Mouse (Mus musculus) MEL (cell line): ENCODE measurements around the gene BC003965. TPM values are rescaled to one million over a fixed set of nuclear protein-coding genes. Genes with fewer than 3 reads are reported as not detected.
A peak's percentile ranks its signal among the peaks of the same experiment; 100 is the strongest.
"Not testable (repeated sequence)": the region's sequence is repeated elsewhere in the genome, so short reads cannot be mapped to it uniquely, and the experiment has no call there.

ENCODE experiments used
- DNase-seq: peaks from one replicate; pipeline ENCODE4 v3.0.0; 2011; ENCODE audit warnings: low read depth, low spot score
- H3K27ac ChIP-seq: 2 replicates; pipeline ENCODE4 v1.5.1; 2012; ENCODE audit warnings: low read depth, mild to moderate bottlenecking, control low read depth, low read length, moderate library complexity; ENCODE audit not compliant: control insufficient read depth
- H3K27me3 ChIP-seq, 2 experiments: fragments of 150-350 bp in 1 of 2; sonication (generic) in 1 of 2; 2 replicates each; pipeline ENCODE4 v1.6.1; 2012; ENCODE audit warnings: low read length in 2 of 2, mild to moderate bottlenecking in 2 of 2, improper control_type of control experiment in 1 of 2, moderate library complexity in 1 of 2; ENCODE audit not compliant: insufficient read depth in 2 of 2, control insufficient read depth in 1 of 2
- H3K36me3 ChIP-seq, 2 experiments: 2 replicates each; pipeline ENCODE4 v1.6.1; 2012 to 2014; ENCODE audit warnings: low read length in 2 of 2, improper control_type of control experiment in 1 of 2, inconsistent platforms in 1 of 2, mild to moderate bottlenecking in 1 of 2; ENCODE audit not compliant: insufficient read depth in 2 of 2, control insufficient read depth in 1 of 2
- H3K4me1 ChIP-seq, 2 experiments: fragments of 150-350 bp in 1 of 2; sonication (generic) in 1 of 2; 2 replicates each; pipeline ENCODE4 v1.6.1; 2012; ENCODE audit warnings: low read length in 2 of 2, improper control_type of control experiment in 1 of 2, mild to moderate bottlenecking in 1 of 2; ENCODE audit not compliant: insufficient read depth in 2 of 2, control insufficient read depth in 1 of 2
- H3K4me3 ChIP-seq, 2 experiments: fragments of 150-350 bp in 1 of 2; sonication (generic) in 1 of 2; 2 replicates each; pipeline ENCODE4 v1.5.1; 2012; ENCODE audit warnings: low read depth in 2 of 2, low read length in 2 of 2, mild to moderate bottlenecking in 2 of 2, moderate library complexity in 2 of 2, control low read depth in 1 of 2, improper control_type of control experiment in 1 of 2; ENCODE audit not compliant: control insufficient read depth in 1 of 2, insufficient read depth in 1 of 2
- H3K79me2 ChIP-seq: 2 replicates; pipeline ENCODE4 v1.6.1; 2012; ENCODE audit warnings: mild to moderate bottlenecking, low read length, moderate library complexity; ENCODE audit not compliant: control insufficient read depth, poor library complexity, insufficient read depth
- H3K9ac ChIP-seq: 2 replicates; pipeline ENCODE4 v1.6.1; 2012; ENCODE audit warnings: low read depth, mild to moderate bottlenecking, control low read depth, low read length, moderate library complexity; ENCODE audit not compliant: control insufficient read depth, poor library complexity, severe bottlenecking
- H3K9me3 ChIP-seq: fragments of 150-350 bp; sonication (generic); replicated peaks from 2 replicates; pipeline ENCODE4 v1.6.1; 2012; ENCODE audit warnings: mild to moderate bottlenecking, low read length, improper control_type of control experiment, moderate library complexity; ENCODE audit not compliant: insufficient read depth
- CHD2 ChIP-seq: IDR thresholded peaks from 2 replicates; pipeline ENCODE4 v1.6.1; 2011; ENCODE audit warnings: low read length, improper control_type of control experiment
- CTCF ChIP-seq, 3 experiments: IDR thresholded peaks in 2 of 3; conservative IDR thresholded peaks in 1 of 3; 2 replicates each; pipeline ENCODE4 v1.5.1; 2011 to 2012; ENCODE audit warnings: low read length in 3 of 3, low read depth in 2 of 3, mild to moderate bottlenecking in 2 of 3, improper control_type of control experiment in 1 of 3, inconsistent platforms in 1 of 3, mixed read lengths in 1 of 3, moderate library complexity in 1 of 3; ENCODE audit not compliant: control insufficient read depth in 1 of 3, insufficient read depth in 1 of 3, poor library complexity in 1 of 3, severe bottlenecking in 1 of 3
- E2F4 ChIP-seq: IDR thresholded peaks from 2 replicates; pipeline ENCODE4 v1.6.1; 2011; ENCODE audit warnings: low read depth, low read length, improper control_type of control experiment, borderline replicate concordance
- ELF1 ChIP-seq: IDR thresholded peaks from 2 replicates; pipeline ENCODE4 v1.6.1; 2014; ENCODE audit warnings: low read depth, mild to moderate bottlenecking, inconsistent platforms, low read length, improper control_type of control experiment, moderate library complexity
- EP300 ChIP-seq, 2 experiments: IDR thresholded peaks; 2 replicates each; pipeline ENCODE4 v1.6.1; 2011; ENCODE audit warnings: improper control_type of control experiment in 2 of 2, low read length in 2 of 2, low read depth in 1 of 2, mild to moderate bottlenecking in 1 of 2
- GABPA ChIP-seq: IDR thresholded peaks from 2 replicates; pipeline ENCODE4 v1.6.1; 2012; ENCODE audit warnings: low read depth, mild to moderate bottlenecking, inconsistent platforms, low read length, improper control_type of control experiment, moderate library complexity
- GATA1 ChIP-seq: IDR thresholded peaks from 2 replicates; pipeline ENCODE4 v1.6.1; 2011; ENCODE audit warnings: low read depth, low read length, improper control_type of control experiment
- JUND ChIP-seq: IDR thresholded peaks from 2 replicates; pipeline ENCODE4 v1.6.1; 2011; ENCODE audit warnings: low read depth, mild to moderate bottlenecking, improper control_type of control experiment, low read length
- MAX ChIP-seq: IDR thresholded peaks from 2 replicates; pipeline ENCODE4 v1.6.1; 2011; ENCODE audit warnings: low read length, improper control_type of control experiment
- MEF2A ChIP-seq: IDR thresholded peaks from 2 replicates; pipeline ENCODE4 v1.6.1; 2014; ENCODE audit warnings: low read depth, mild to moderate bottlenecking, inconsistent platforms, low read length, improper control_type of control experiment; ENCODE audit not compliant: poor library complexity, insufficient replicate concordance, severe bottlenecking; ENCODE audit errors: extremely low read depth
- MXI1 ChIP-seq: IDR thresholded peaks from 2 replicates; pipeline ENCODE4 v1.6.1; 2011; ENCODE audit warnings: mild to moderate bottlenecking, low read depth, low read length, improper control_type of control experiment
- MYC ChIP-seq: IDR thresholded peaks from 2 replicates; pipeline ENCODE4 v1.6.1; 2011; ENCODE audit warnings: low read depth, mild to moderate bottlenecking, low read length, improper control_type of control experiment, moderate library complexity
- NELFE ChIP-seq: IDR thresholded peaks from 2 replicates; pipeline ENCODE4 v1.6.1; 2011; ENCODE audit warnings: low read depth, low read length, improper control_type of control experiment
- NRF1 ChIP-seq: IDR thresholded peaks from 2 replicates; pipeline ENCODE4 v1.6.1; 2014; ENCODE audit warnings: low read depth, mild to moderate bottlenecking, inconsistent platforms, low read length, improper control_type of control experiment, moderate library complexity; ENCODE audit not compliant: poor library complexity, insufficient read depth, severe bottlenecking
- POLR2AphosphoS5 ChIP-seq: IDR thresholded peaks from 2 replicates; pipeline ENCODE4 v1.6.1; 2012; ENCODE audit warnings: low read depth, borderline replicate concordance, mild to moderate bottlenecking, inconsistent platforms, low read length, moderate library complexity, mixed read lengths
- RAD21 ChIP-seq: IDR thresholded peaks from 2 replicates; pipeline ENCODE4 v1.6.1; 2011; ENCODE audit warnings: mild to moderate bottlenecking, low read depth, low read length, improper control_type of control experiment
- SMC3 ChIP-seq: IDR thresholded peaks from 2 replicates; pipeline ENCODE4 v1.6.1; 2011; ENCODE audit warnings: low read depth, low read length, improper control_type of control experiment
- TAL1 ChIP-seq: IDR thresholded peaks from 2 replicates; pipeline ENCODE4 v1.6.1; 2012; ENCODE audit warnings: mild to moderate bottlenecking, inconsistent platforms, low read length, moderate library complexity, mixed read lengths
- TBP ChIP-seq: IDR thresholded peaks from 2 replicates; pipeline ENCODE4 v1.8.0; 2011; ENCODE audit warnings: low read depth, low read length, improper control_type of control experiment
- TCF12 ChIP-seq: IDR thresholded peaks from 2 replicates; pipeline ENCODE4 v1.6.1; 2014; ENCODE audit warnings: low read depth, mild to moderate bottlenecking, inconsistent platforms, low read length, improper control_type of control experiment, moderate library complexity
- ZKSCAN1 ChIP-seq: IDR thresholded peaks from 2 replicates; pipeline ENCODE4 v1.6.1; 2012; ENCODE audit warnings: low read depth, mild to moderate bottlenecking, inconsistent platforms, low read length, improper control_type of control experiment, moderate library complexity
- ZNF384 ChIP-seq: IDR thresholded peaks from 2 replicates; pipeline ENCODE4 v1.6.1; 2012; ENCODE audit warnings: low read depth, mild to moderate bottlenecking, inconsistent platforms, low read length, improper control_type of control experiment
- polyA plus RNA-seq, 2 experiments: library from polyadenylated mRNA; stranded (reverse) in 1 of 2; unstranded in 1 of 2; fragments of >175 nt in 1 of 2; fragments of >200 nt in 1 of 2; gene quantifications; 2 replicates each; pipeline versions ENCODE4 v1.2.1 to v1.2.4; 2012; ENCODE audit warnings: low replicate concordance in 2 of 2, low read depth in 1 of 2; ENCODE audit not compliant: insufficient read length in 2 of 2, insufficient read depth in 1 of 2, missing spikeins in 1 of 2
- total RNA-seq: library from RNA; depleted of rRNA; stranded (reverse); fragments of 300-350 nt; gene quantifications from 2 replicates; pipeline ENCODE4 v1.2.3, GENCODE M21; 2012

The BC003965 gene
- total and polyA plus RNA-seq, 3 experiments, result 22.0 to 29.2 TPM; not detected in 1

DNA sequence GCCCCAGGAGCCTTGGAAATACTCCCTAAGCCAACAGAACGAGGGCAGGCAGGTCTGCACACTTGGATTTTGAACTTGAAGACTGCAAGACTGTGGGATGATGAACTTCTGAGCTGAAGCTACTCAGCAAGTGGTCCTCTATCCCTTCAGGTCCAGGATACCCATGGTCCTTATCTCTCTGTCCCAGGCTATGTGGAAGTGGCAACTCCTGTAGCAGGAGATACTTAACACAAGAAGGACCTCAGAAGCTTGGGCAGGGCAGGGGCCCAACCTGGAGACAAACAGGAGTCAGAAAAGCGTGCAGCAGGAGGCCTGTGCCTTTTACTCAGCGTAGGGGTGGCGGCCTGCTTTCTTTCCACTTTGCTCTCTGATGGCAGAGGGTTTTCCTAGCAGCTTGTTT is 41.3 kb downstream of the BC003965 start:
- peaks cover 3 to 27% of the 10 kb centered on the region in 2 experiments for H3K36me3 ChIP-seq
- H3K4me3 ChIP-seq, result no peak overlapping the region
- H3K9ac ChIP-seq, result no peak overlapping the region
- H3K9me3 ChIP-seq, result no peaks in the 10 kb centered on the region
- H3K27ac ChIP-seq, result peak overlapping the region; percentile 92; the same call in 1 of the 2 replicates
- H3K4me1 ChIP-seq, result peaks cover 7 to 40% of the 10 kb centered on the region in 2 experiments
- DNase-seq, result peak; percentile 76
- peaks cover 35% of the 10 kb centered on the region for H3K79me2 ChIP-seq
- TF ChIP-seq TBP (0 out of 2 replicates have a peak, but pooled peaks have one; percentile 16), RAD21 (no peak), MXI1 (no peak), TCF12 (peak; percentile 73), NRF1 (no peak), GATA1 (peak; percentile 71), EP300 (IDR thresholded peaks at IDR 0.05; ENCODE audit: low read depth in 1 of 2, low read length in 2 of 2) (peak in 1 of 2 experiments; percentile 72; a peak in 2 of 4 replicates), ZNF384 (no peak), CTCF (IDR thresholded peaks at IDR 0.05 in 2 of 3, conservative IDR thresholded peaks at IDR 0.05 in 1 of 3; ENCODE audit: control insufficient read depth in 1 of 3, insufficient read depth in 1 of 3, low read depth in 2 of 3, low read length in 3 of 3, poor library complexity in 1 of 3, severe bottlenecking in 1 of 3) (no peak), TAL1 (peak; percentile 96), ZKSCAN1 (no peak)
- no peaks in the 10 kb centered on the region for H3K27me3 ChIP-seq

DNA sequence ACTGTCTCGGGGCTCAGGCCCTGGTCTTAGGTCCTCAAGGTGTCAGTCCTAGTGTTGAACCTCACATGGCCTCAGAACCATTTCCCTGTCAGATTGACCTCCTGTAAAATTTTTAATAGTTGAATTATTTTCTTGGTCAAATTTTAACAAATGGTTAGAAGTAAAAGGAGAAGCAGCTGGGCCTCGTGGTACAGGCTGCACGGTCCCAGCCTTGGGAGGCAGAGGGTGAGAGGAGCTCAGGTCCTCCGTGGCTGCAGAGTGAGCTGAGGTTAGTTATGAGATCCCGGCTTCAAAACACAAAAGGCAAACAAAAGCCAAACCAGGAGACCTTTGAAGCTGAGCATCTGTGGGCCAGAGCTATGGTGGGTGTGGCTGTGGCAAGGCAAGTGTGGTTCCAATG is 43.6 kb downstream of the BC003965 start:
- Histone ChIP-seq H3K4me1 (peaks cover 7 to 35% of the 10 kb centered on the region in 2 experiments), H3K9me3 (no peaks in the 10 kb centered on the region), H3K79me2 (peaks cover 30% of the 10 kb centered on the region), H3K4me3 (no peak overlapping the region), H3K9ac (no peak overlapping the region), H3K27ac (no peak overlapping the region), H3K27me3 (no peaks in the 10 kb centered on the region), H3K36me3 (peaks cover 5 to 27% of the 10 kb centered on the region in 2 experiments)
- TF ChIP-seq TCF12, result no peak
- TF ChIP-seq E2F4, result no peak
- no peak for TF ChIP-seq SMC3
- no peak for TF ChIP-seq ELF1
- TF ChIP-seq NELFE, result no peak
- no peak for TF ChIP-seq GABPA
- no peak for TF ChIP-seq MYC
- TF ChIP-seq MEF2A, result no peak
- no peak for TF ChIP-seq MAX
- no peak for TF ChIP-seq RAD21
- TF ChIP-seq ZNF384, result no peak
- TF ChIP-seq CTCF (IDR thresholded peaks at IDR 0.05 in 2 of 3, conservative IDR thresholded peaks at IDR 0.05 in 1 of 3; ENCODE audit: control insufficient read depth in 1 of 3, insufficient read depth in 1 of 3, low read depth in 2 of 3, low read length in 3 of 3, poor library complexity in 1 of 3, severe bottlenecking in 1 of 3), result no peak
- no peak for TF ChIP-seq MXI1
- TF ChIP-seq TAL1, result no peak
- no peak for TF ChIP-seq NRF1
- no peak for TF ChIP-seq POLR2AphosphoS5
- no peak for TF ChIP-seq CHD2
- no peak for TF ChIP-seq JUND
- TF ChIP-seq TBP, result no peak
- DNase-seq, result no peak

- not testable (repeated sequence) for H3K9me3 ChIP-seq, H3K27ac ChIP-seq, H3K9ac ChIP-seq, H3K27me3 ChIP-seq, DNase-seq, H3K4me3 ChIP-seq
- Histone ChIP-seq H3K36me3 (peaks cover 5 to 12% of the 10 kb centered on the region in 2 experiments), H3K79me2 (peaks cover 15% of the 10 kb centered on the region), H3K4me1 (peaks cover 2 to 14% of the 10 kb centered on the region in 2 experiments; a peak in 3 of 4 replicates)
Observed at GRCm38 (mm10) chr17:25230014-25230655, 45.8 kb downstream of the BC003965 start.
